Mouse (Mus musculus) embryonic fibroblast, embryonic 13.5 days (primary cell): ENCODE measurements around the gene Rabgef1. TPM values are rescaled to one million over a fixed set of nuclear protein-coding genes. Genes with fewer than 3 reads are reported as not detected.
A peak's percentile ranks its signal among the peaks of the same experiment; 100 is the strongest.

Source experiments
- H3K27ac ChIP-seq: 2 replicates; pipeline ENCODE4 v1.5.1; 2012; ENCODE audit warnings: low read length, control low read depth, inconsistent platforms; ENCODE audit not compliant: insufficient read depth
- H3K4me1 ChIP-seq: 2 replicates; pipeline ENCODE4 v1.6.1; 2011; ENCODE audit warnings: low read length; ENCODE audit not compliant: control insufficient read depth, insufficient read depth
- H3K4me3 ChIP-seq: 2 replicates; pipeline ENCODE4 v1.5.1; 2011; ENCODE audit warnings: mild to moderate bottlenecking, control low read depth, low read length; ENCODE audit not compliant: insufficient read depth
- CTCF ChIP-seq: IDR thresholded peaks from 2 replicates; pipeline ENCODE4 v1.5.1; 2011; ENCODE audit warnings: mild to moderate bottlenecking, control low read depth, low read length, moderate library complexity, borderline replicate concordance; ENCODE audit not compliant: insufficient read depth
- POLR2A ChIP-seq: IDR thresholded peaks from 2 replicates; pipeline ENCODE4 v1.6.1; 2011; ENCODE audit warnings: low read depth, mild to moderate bottlenecking, control low read depth, low read length, moderate library complexity
- polyA plus RNA-seq: library from polyadenylated mRNA; stranded (reverse); fragments of >200 nt; gene quantifications from 2 replicates; pipeline ENCODE4 v1.2.4, GENCODE M21; 2011; ENCODE audit warnings: low read depth; ENCODE audit not compliant: missing spikeins, insufficient read length

Gene Rabgef1
- polyA plus RNA-seq, 1 experiment = 21.8 TPM

DNA sequence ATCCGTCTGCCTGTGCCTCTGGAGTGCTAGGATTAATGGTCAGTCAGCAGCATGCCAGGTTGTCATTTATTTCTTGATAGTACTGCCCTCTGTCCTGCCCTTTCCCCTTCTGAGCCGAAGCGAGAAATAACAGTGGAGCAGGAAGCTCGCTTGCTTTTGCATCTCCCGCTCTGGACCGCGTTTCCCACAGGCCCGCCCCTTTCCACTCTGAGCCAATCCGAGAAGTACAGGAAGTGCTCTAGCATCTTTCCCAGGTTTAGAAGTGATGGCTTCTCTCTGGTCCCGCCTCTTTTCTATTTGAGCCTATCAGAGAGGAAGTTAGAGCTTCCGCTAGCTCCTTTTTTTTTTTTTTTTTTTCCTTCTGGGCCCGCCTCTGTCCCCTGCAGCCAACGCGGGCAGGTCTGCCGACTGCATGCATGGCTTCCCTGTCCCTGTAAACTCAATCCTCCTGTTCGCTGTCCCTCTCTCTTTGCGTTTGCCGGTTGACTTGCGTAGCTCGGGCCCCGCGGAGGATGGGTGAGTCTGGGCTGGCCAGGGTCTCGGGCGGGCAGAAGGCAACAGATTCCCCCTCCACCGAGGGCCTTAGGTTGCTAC, 85.2 kb downstream of the Rabgef1 start:
- no peaks in the 10 kb centered on the region for H3K4me1 ChIP-seq
- no peak for TF ChIP-seq CTCF
- TF ChIP-seq POLR2A = peak; percentile 81
- H3K4me3 ChIP-seq = peak overlapping the region; percentile 99
- H3K27ac ChIP-seq = peak overlapping the region; percentile 29; the same call in 1 of the 2 replicates

DNA sequence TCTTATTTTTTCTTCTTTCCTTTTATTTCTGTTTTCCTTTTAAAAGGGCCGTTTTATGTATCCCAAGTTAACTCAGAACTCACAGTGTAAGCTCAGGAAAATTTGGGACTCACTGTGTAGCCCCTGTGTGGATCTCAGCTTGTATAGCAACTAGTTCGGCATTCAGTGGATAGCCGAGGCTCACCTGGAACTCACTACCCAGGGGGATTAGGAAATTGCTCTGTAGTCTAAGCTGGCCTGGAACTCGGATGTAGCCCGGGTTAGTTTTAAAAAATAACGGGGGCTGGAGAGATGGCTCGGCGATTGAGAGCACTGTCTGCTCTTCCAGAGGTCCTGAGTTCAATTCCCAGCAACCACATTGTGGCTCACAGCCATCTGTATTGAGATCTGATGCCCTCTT, 85.7 kb downstream of the Rabgef1 start:
- Histone ChIP-seq H3K4me3 (peak overlapping the region; percentile 99), H3K27ac (peak overlapping the region; percentile 29; the same call in 1 of the 2 replicates), H3K4me1 (no peaks in the 10 kb centered on the region)
- TF ChIP-seq POLR2A = no peak
- TF ChIP-seq CTCF = no peak

DNA sequence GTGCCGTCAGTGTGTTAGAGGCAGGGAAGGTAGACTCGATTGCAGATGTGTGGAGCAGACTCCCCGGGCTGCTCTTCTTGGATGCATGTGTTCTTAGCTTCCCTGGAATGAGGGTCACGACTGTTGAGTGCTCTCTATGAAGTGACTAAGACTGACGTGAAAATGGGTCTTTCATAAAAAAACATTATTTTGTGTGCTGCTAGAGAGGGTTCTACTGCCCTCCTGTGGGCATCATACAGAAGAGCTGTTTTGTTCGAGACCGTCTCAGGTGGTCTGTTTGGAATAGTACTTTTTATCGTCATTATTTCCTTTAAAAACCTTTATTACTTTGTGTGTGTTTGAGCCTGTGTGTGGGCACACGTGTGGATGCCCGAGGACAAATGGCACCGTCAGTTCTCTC, 91.9 kb downstream of the Rabgef1 start:
- H3K4me1 ChIP-seq = no peaks in the 10 kb centered on the region; the same call in 1 of the 2 replicates
- H3K27ac ChIP-seq = no peak overlapping the region
- TF ChIP-seq CTCF = no peak
- no peak for TF ChIP-seq POLR2A
- no peak overlapping the region for H3K4me3 ChIP-seq

Other genes with a start within 250 kb of the Rabgef1 start
- 45.1 and 54.4 TPM in 2 replicates for gene Vkorc1l1, start 229.8 kb upstream of the Rabgef1 start, polyA plus RNA-seq
- gene Gusb, start 168.7 kb upstream of the Rabgef1 start, polyA plus RNA-seq = 43.4 and 49.9 TPM in 2 replicates
- 32.6 and 41.4 TPM in 2 replicates for gene Asl, start 142.6 kb upstream of the Rabgef1 start, polyA plus RNA-seq
- 30.8 and 36.5 TPM in 2 replicates for gene Crcp, start 142.5 kb upstream of the Rabgef1 start, polyA plus RNA-seq
- gene Tpst1, start 98.5 kb upstream of the Rabgef1 start, polyA plus RNA-seq = 34.0 and 44.9 TPM in 2 replicates
- 3.6 and 4.4 TPM in 2 replicates for gene Kctd7, start 26.9 kb upstream of the Rabgef1 start, polyA plus RNA-seq
- 42.9 and 54.2 TPM in 2 replicates for gene Tmem248, start 45.3 kb downstream of the Rabgef1 start, polyA plus RNA-seq
- 56.5 and 75.7 TPM in 2 replicates for gene Sbds, start 83.7 kb downstream of the Rabgef1 start, polyA plus RNA-seq
- gene Tyw1, start 83.8 kb downstream of the Rabgef1 start, polyA plus RNA-seq = 15.2 and 19.7 TPM in 2 replicates
- not detected in 2 replicates for gene Caln1, start 197.7 kb downstream of the Rabgef1 start, polyA plus RNA-seq
- gene A330070K13Rik, start 212.8 kb downstream of the Rabgef1 start, polyA plus RNA-seq = not detected in 2 replicates